Mouse (Mus musculus): ENCODE measurements around the gene Lrrc8b.

Lrrc8b gene

GRCm38 (mm10) chr5:105535186-105535585 is 119.6 kb downstream of the Lrrc8b start:
- H3K9me3 ChIP-seq (ENCODE audit: low read length): no peaks in the 10 kb centered on the region
- H3K27me3 ChIP-seq (ENCODE audit: insufficient read depth, low read length): no peaks in the 10 kb centered on the region
- H3K36me3 ChIP-seq (ENCODE audit: insufficient read depth, low read length): no peaks in the 10 kb centered on the region
- TF ChIP-seq CTCF (conservative IDR thresholded peaks at IDR 0.05; ENCODE audit: low read length): no peak
- TF ChIP-seq POU5F1 (IDR thresholded peaks at IDR 0.05; ENCODE audit: borderline replicate concordance, low read length): no peak
- no peak for TF ChIP-seq NANOG (IDR thresholded peaks at IDR 0.05; ENCODE audit: borderline replicate concordance, low read length)
- H3K4me3 ChIP-seq (replicated peaks; ENCODE audit: low read length): no peak overlapping the region
- peaks cover 43% of the 10 kb centered on the region for H3K4me1 ChIP-seq (replicated peaks; ENCODE audit: low read depth, low read length)

- Histone ChIP-seq H3K27me3 (ENCODE audit: insufficient read depth, low read length) (no peaks in the 10 kb centered on the region), H3K4me1 (replicated peaks; ENCODE audit: low read depth, low read length) (peaks cover 40% of the 10 kb centered on the region), H3K4me3 (replicated peaks; ENCODE audit: low read length) (no peak overlapping the region), H3K9me3 (ENCODE audit: low read length) (no peaks in the 10 kb centered on the region), H3K36me3 (ENCODE audit: insufficient read depth, low read length) (no peaks in the 10 kb centered on the region)
- no peak for TF ChIP-seq POU5F1 (IDR thresholded peaks at IDR 0.05; ENCODE audit: borderline replicate concordance, low read length)
- TF ChIP-seq NANOG (IDR thresholded peaks at IDR 0.05; ENCODE audit: borderline replicate concordance, low read length): no peak
- no peak for TF ChIP-seq CTCF (conservative IDR thresholded peaks at IDR 0.05; ENCODE audit: low read length)
Observed at GRCm38 (mm10) chr5:105536172-105536571, 120.6 kb downstream of the Lrrc8b start.

- Histone ChIP-seq H3K9me3 (ENCODE audit: low read length) (no peaks in the 10 kb centered on the region), H3K36me3 (ENCODE audit: insufficient read depth, low read length) (no peaks in the 10 kb centered on the region), H3K4me1 (replicated peaks; ENCODE audit: low read depth, low read length) (peaks cover 39% of the 10 kb centered on the region), H3K27me3 (ENCODE audit: insufficient read depth, low read length) (no peaks in the 10 kb centered on the region), H3K4me3 (replicated peaks; ENCODE audit: low read length) (no peak overlapping the region; the same call in 1 of the 2 replicates)
- TF ChIP-seq POU5F1 (IDR thresholded peaks at IDR 0.05; ENCODE audit: borderline replicate concordance, low read length): no peak
- TF ChIP-seq NANOG (IDR thresholded peaks at IDR 0.05; ENCODE audit: borderline replicate concordance, low read length): no peak
- no peak for TF ChIP-seq CTCF (conservative IDR thresholded peaks at IDR 0.05; ENCODE audit: low read length)
Observed at GRCm38 (mm10) chr5:105537101-105537723, 121.6 kb downstream of the Lrrc8b start.

Data from E14TG2a.4 (cell line).